Mouse (Mus musculus): ENCODE results near the gene Fam19a3.

GRCm38 (mm10) chr3:104771460-104771859 lies 10.2 kb downstream of the Fam19a3 start:
- TF ChIP-seq CTCF (conservative IDR thresholded peaks at IDR 0.05 in 1 of 2, IDR thresholded peaks at IDR 0.05 in 1 of 2; ENCODE audit: low read depth in 2 of 2, low read length in 2 of 2) = no peak
- TF ChIP-seq ZKSCAN1 (IDR thresholded peaks at IDR 0.05; ENCODE audit: borderline replicate concordance, low read depth, low read length) = no peak
- no peak for TF ChIP-seq POLR2A (IDR thresholded peaks at IDR 0.05; ENCODE audit: low read depth, low read length)
- no peak for TF ChIP-seq UBTF (IDR thresholded peaks at IDR 0.05; ENCODE audit: low read depth, low read length)
- no peak for TF ChIP-seq EP300 (IDR thresholded peaks at IDR 0.05; ENCODE audit: low read length)
